Mouse (Mus musculus) erythroid progenitor cell, adult 5-6 weeks (primary cell): ENCODE measurements at regions not wholly inside any gene's neighbourhood (a gene's known extent, or its start where the extent isn't known, plus 50 kb on each side); places are given as distances from the start of the nearest gene placed in this dataset.
A peak's percentile ranks its signal among the peaks of the same experiment; 100 is the strongest.

Experiments
- ATAC-seq: replicated peaks from 2 replicates; pipeline ENCODE4 v1.8.0; 2016; ENCODE audit warnings: moderate number of reproducible peaks, mild to moderate bottlenecking, moderate TSS enrichment, inconsistent platforms; ENCODE audit not compliant: poor library complexity, low FRiP score, severe bottlenecking

GRCm38 (mm10) chr9:94589672-94590071 lies 51.8 kb upstream of the 1190002N15Rik start:
- no peak for ATAC-seq

- ATAC-seq = no peak
Observed at GRCm38 (mm10) chr9:94604993-94605392, 64.7 kb upstream of the Slc9a9 start.

GRCm38 (mm10) chr9:94606422-94606821 lies 63.3 kb upstream of the Slc9a9 start:
- no peak for ATAC-seq

GRCm38 (mm10) chr9:94607011-94607749 lies 62.5 kb upstream of the Slc9a9 start:
- ATAC-seq = no peak

GRCm38 (mm10) chr9:94607750-94608106 lies 62.0 kb upstream of the Slc9a9 start:
- ATAC-seq = 0 out of 2 replicates have a peak, but pooled peaks have one; percentile 14

GRCm38 (mm10) chr9:94610101-94610500 lies 59.6 kb upstream of the Slc9a9 start:
- ATAC-seq = no peak

GRCm38 (mm10) chr9:94610600-94611337 lies 58.9 kb upstream of the Slc9a9 start:
- no peak for ATAC-seq

- ATAC-seq = peak; percentile 70; the same call in 1 of the 2 replicates
Observed at GRCm38 (mm10) chr9:94613891-94614671, 55.6 kb upstream of the Slc9a9 start.

GRCm38 (mm10) chr9:94615205-94615604 lies 54.5 kb upstream of the Slc9a9 start:
- no peak for ATAC-seq

GRCm38 (mm10) chr9:94618079-94618786 lies 51.5 kb upstream of the Slc9a9 start:
- ATAC-seq = no peak
